Mouse (Mus musculus) olfactory bulb, adult 2 months (tissue): ENCODE data around the gene Gtf2ird1. TPM values are rescaled to one million over a fixed set of nuclear protein-coding genes. Genes with fewer than 3 reads are reported as not detected.
"Not testable (repeated sequence)": the region's sequence is repeated elsewhere in the genome, so short reads cannot be mapped to it uniquely, and the experiment has no call there.

Source experiments
- H3K27ac ChIP-seq: fragments of 200-500 bp; 2 replicates; pipeline ENCODE4 v1.5.1; 2012; ENCODE audit warnings: low read depth, low read length; ENCODE audit not compliant: insufficient read depth
- H3K4me1 ChIP-seq: fragments of 200-500 bp; 2 replicates; pipeline ENCODE4 v1.6.1; 2012; ENCODE audit warnings: low read length; ENCODE audit not compliant: control insufficient read depth, insufficient read depth
- H3K4me3 ChIP-seq: fragments of 200-500 bp; 2 replicates; pipeline ENCODE4 v1.5.1; 2012; ENCODE audit warnings: mild to moderate bottlenecking, low read depth, low read length, moderate library complexity; ENCODE audit not compliant: insufficient read depth
- CTCF ChIP-seq: fragments of 200-500 bp; IDR thresholded peaks from 2 replicates; pipeline ENCODE4 v1.5.1; 2012; ENCODE audit warnings: low read depth, mild to moderate bottlenecking, low read length, moderate library complexity; ENCODE audit not compliant: insufficient read depth
- POLR2A ChIP-seq: fragments of 200-500 bp; IDR thresholded peaks from 2 replicates; pipeline ENCODE4 v1.6.1; 2012; ENCODE audit warnings: mild to moderate bottlenecking, low read depth, low read length, moderate library complexity; ENCODE audit not compliant: insufficient read depth
- WGBS: fragments of 180-500 bp; shearing (Covaris S2); methylation state at CpG from one replicate; pipeline ENCODE4 v1.1.7; 2018; 5-methylcytosine and 5-hydroxymethylcytosine counted together
- polyA plus RNA-seq: library from polyadenylated mRNA; stranded (reverse); fragments of >200 nt; gene quantifications from 2 replicates; pipeline ENCODE4 v1.2.4, GENCODE M21; 2012; ENCODE audit warnings: low replicate concordance; ENCODE audit not compliant: missing spikeins, insufficient read depth, insufficient read length

The Gtf2ird1 gene
- polyA plus RNA-seq, 1 experiment: not detected

- TF ChIP-seq POLR2A (no peak), CTCF (no peak)
- 64% methylated on average over 11 of the region's 11 CpGs for WGBS
- no peak overlapping the region for H3K4me3 ChIP-seq
- no peak overlapping the region for H3K27ac ChIP-seq
- peaks cover 4% of the 10 kb centered on the region; the same call in 1 of the 2 replicates for H3K4me1 ChIP-seq
Observed at GRCm38 (mm10) chr5:134482331-134482730, 25.8 kb upstream of the Gtf2ird1 start.

GRCm38 (mm10) chr5:134478886-134479285, 22.4 kb upstream of the Gtf2ird1 start:
- not testable (repeated sequence) for H3K4me1 ChIP-seq, H3K27ac ChIP-seq, H3K4me3 ChIP-seq

- not testable (repeated sequence) for H3K27ac ChIP-seq, H3K4me3 ChIP-seq, H3K4me1 ChIP-seq
- WGBS: 96% methylated on average over 7 of the region's 7 CpGs
Observed at GRCm38 (mm10) chr5:134475686-134476085, 19.2 kb upstream of the Gtf2ird1 start.

GRCm38 (mm10) chr5:134475006-134475605, 18.6 kb upstream of the Gtf2ird1 start:
- Histone ChIP-seq H3K4me3 (no peak overlapping the region), H3K27ac (no peak overlapping the region), H3K4me1 (no peaks in the 10 kb centered on the region)
- 91% methylated on average over 6 of the region's 6 CpGs for WGBS
- no peak for TF ChIP-seq POLR2A
- TF ChIP-seq CTCF: no peak

- peaks cover 3% of the 10 kb centered on the region; the same call in 1 of the 2 replicates for H3K4me1 ChIP-seq
- TF ChIP-seq CTCF (no peak), POLR2A (no peak)
- no peak overlapping the region for H3K4me3 ChIP-seq
- H3K27ac ChIP-seq: no peak overlapping the region
- WGBS: 87% methylated on average over 2 of the region's 2 CpGs
Observed at GRCm38 (mm10) chr5:134473902-134474301, 17.4 kb upstream of the Gtf2ird1 start.

DNA sequence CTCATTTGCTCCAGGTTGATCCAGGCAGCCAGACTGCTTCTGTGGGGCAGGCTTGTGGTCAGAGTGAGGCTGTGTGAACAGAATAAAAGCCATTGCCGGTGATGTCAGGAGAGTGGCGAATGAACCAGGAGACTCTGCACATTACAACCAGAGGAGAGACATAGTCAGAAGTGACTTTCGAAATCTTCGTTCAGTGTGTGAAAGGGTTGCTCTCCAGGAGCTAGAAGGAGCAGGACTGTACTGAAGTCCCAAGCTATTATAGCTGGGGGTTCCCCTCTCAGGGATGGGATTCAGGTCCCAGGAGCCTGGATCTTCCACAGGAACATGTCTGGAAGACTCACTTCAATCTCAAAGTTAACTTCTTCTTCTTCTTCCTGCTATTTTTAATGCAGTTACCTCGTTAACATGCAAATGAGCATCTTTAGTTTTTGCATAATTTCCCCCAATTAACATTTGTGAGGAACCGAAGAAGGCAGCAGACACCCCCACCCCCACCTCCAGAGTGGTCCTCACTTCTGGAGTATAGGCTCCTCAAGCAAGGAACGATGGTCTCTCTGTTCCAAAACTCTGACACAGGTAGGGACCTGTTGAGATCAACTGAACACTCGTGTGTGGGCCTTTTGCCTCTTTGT, 14.1 kb upstream of the Gtf2ird1 start:
- WGBS: 65% methylated on average over 8 of the region's 8 CpGs

GRCm38 (mm10) chr5:134469559-134470150, 13.1 kb upstream of the Gtf2ird1 start:
- Histone ChIP-seq H3K4me3 (no peak overlapping the region), H3K27ac (no peak overlapping the region), H3K4me1 (peaks cover 26% of the 10 kb centered on the region)
- TF ChIP-seq CTCF (no peak), POLR2A (no peak)
- 94% methylated on average over 7 of the region's 7 CpGs for WGBS

More for the DNA sequence above, 14.1 kb upstream of the Gtf2ird1 start:
- TF ChIP-seq POLR2A (no peak), CTCF (no peak)
- peaks cover 26% of the 10 kb centered on the region for H3K4me1 ChIP-seq
- H3K27ac ChIP-seq: no peak overlapping the region
- no peak overlapping the region for H3K4me3 ChIP-seq

DNA sequence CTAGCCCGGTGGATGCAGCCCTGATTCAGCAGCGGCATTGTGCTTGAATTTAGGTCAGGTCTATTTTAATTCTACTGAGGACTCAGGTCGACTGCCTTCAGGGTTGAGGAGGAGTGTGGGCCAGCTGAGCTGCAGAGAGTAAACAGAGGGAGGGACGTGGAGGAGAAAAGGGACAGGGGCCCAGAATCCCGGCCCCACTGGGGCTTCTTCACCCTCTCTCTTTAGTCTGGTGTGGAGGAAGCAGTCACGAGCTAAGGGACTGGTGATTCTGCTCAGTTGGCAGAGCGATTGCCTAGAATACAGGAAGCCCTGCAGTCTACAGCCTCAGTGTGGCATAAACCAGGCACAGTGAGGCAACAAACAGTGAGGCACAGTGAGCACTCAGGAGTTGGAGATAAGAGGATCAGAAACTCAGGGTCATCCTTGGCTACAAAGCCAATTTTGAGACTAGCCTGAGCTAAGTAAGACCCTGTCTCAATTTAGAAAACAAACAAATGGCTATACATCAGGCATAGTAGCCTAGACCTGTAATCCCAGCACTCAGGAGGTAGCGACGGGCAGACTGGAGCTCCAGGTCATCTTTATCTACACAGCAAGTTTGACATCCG, 11.7 kb upstream of the Gtf2ird1 start:
- peaks cover 26% of the 10 kb centered on the region for H3K4me1 ChIP-seq
- no peak overlapping the region for H3K4me3 ChIP-seq
- WGBS: 38% methylated on average over 10 of the region's 10 CpGs
- TF ChIP-seq CTCF: no peak
- no peak for TF ChIP-seq POLR2A
- peak overlapping the region; percentile 86 for H3K27ac ChIP-seq

- peak overlapping the region; percentile 74 for H3K27ac ChIP-seq
Observed at GRCm38 (mm10) chr5:134467030-134467549, 10.6 kb upstream of the Gtf2ird1 start.

More at GRCm38 (mm10) chr5:134467030-134467549, 10.6 kb upstream of the Gtf2ird1 start:
- 55% methylated on average over 8 of the region's 8 CpGs for WGBS
- no peak for TF ChIP-seq CTCF
- no peak for TF ChIP-seq POLR2A
- no peak overlapping the region for H3K4me3 ChIP-seq
- peaks cover 26% of the 10 kb centered on the region for H3K4me1 ChIP-seq
